Mouse (Mus musculus) midbrain, embryonic 11.5 days (tissue): ENCODE results near the gene Ribc2. TPM values are rescaled to one million over a fixed set of nuclear protein-coding genes. Genes with fewer than 3 reads are reported as not detected.

Experiments
- ATAC-seq: fragments of 200-750 bp; cut with Nextera tagmentation; 2 replicates; pipeline ENCODE4 v1.8.0; 2017; ENCODE audit warnings: moderate TSS enrichment, moderate library complexity; ENCODE audit not compliant: low FRiP score
- DNase-seq: peaks from one replicate; pipeline ENCODE4 v3.0.0; 2015; ENCODE audit warnings: low spot score; ENCODE audit errors: missing footprints
- H3K27ac ChIP-seq: fragments of 300-500 bp; sonication (generic); 2 replicates; pipeline ENCODE4 v1.5.1; 2014; ENCODE audit warnings: low read depth, low read length
- H3K27me3 ChIP-seq: fragments of 300-500 bp; sonication (generic); 2 replicates; pipeline ENCODE4 v1.6.1; 2014; ENCODE audit warnings: mild to moderate bottlenecking, low read length, moderate library complexity, mixed read lengths; ENCODE audit not compliant: control insufficient read depth, insufficient read depth
- H3K36me3 ChIP-seq: fragments of 300-500 bp; sonication (generic); 2 replicates; pipeline ENCODE4 v1.6.1; 2014; ENCODE audit warnings: mild to moderate bottlenecking, low read length, moderate library complexity, mixed read lengths; ENCODE audit not compliant: control insufficient read depth, insufficient read depth
- H3K4me1 ChIP-seq: fragments of 300-500 bp; sonication (generic); 2 replicates; pipeline ENCODE4 v1.6.1; 2014; ENCODE audit warnings: low read length; ENCODE audit not compliant: control insufficient read depth, insufficient read depth
- H3K4me2 ChIP-seq: fragments of 300-500 bp; sonication (generic); 2 replicates; pipeline ENCODE4 v1.6.1; 2014; ENCODE audit warnings: mild to moderate bottlenecking, moderate library complexity
- H3K4me3 ChIP-seq: fragments of 300-500 bp; sonication (generic); 2 replicates; pipeline ENCODE4 v1.5.1; 2014; ENCODE audit warnings: low read depth, low read length
- H3K9ac ChIP-seq: fragments of 300-500 bp; sonication (generic); 2 replicates; pipeline ENCODE4 v1.6.1; 2014; ENCODE audit warnings: low read length
- H3K9me3 ChIP-seq: fragments of 300-500 bp; sonication (generic); 2 replicates; pipeline ENCODE4 v1.6.1; 2016; ENCODE audit warnings: low read length; ENCODE audit not compliant: control insufficient read depth
- WGBS: fragments of 180-500 bp; shearing (Covaris S2); extraction: QIAGEN DNeasy Blood & Tissue Kit; methylation state at CpG from one replicate; pipeline ENCODE4 v1.1.7; 2014; 5-methylcytosine and 5-hydroxymethylcytosine counted together
- polyA plus RNA-seq: library from polyadenylated mRNA; unstranded; fragments of >200 nt; fragmentation: Nextera tagmentation; extraction: Ambion mirVana; gene quantifications from 2 replicates; pipeline ENCODE4 v1.2.1, GENCODE M21; 2014

Gene Ribc2
- polyA plus RNA-seq, 1 experiment from 2014 or later, result 0.82 TPM

- DNase-seq (no peak), ATAC-seq (no peak)
- H3K4me2 ChIP-seq, result no peak overlapping the region
- no peaks in the 10 kb centered on the region for H3K4me1 ChIP-seq
- H3K27me3 ChIP-seq, result no peaks in the 10 kb centered on the region
- H3K9me3 ChIP-seq, result no peaks in the 10 kb centered on the region
- no peak overlapping the region for H3K4me3 ChIP-seq
- WGBS, result 85% methylated on average over 8 of the region's 8 CpGs
- no peak overlapping the region for H3K27ac ChIP-seq
- H3K9ac ChIP-seq, result no peak overlapping the region
- H3K36me3 ChIP-seq, result no peaks in the 10 kb centered on the region
Observed at GRCm38 (mm10) chr15:85173425-85173824, 41.5 kb downstream of the Ribc2 start.

GRCm38 (mm10) chr15:85174060-85174459, 42.2 kb downstream of the Ribc2 start:
- DNase-seq, result no peak
- no peaks in the 10 kb centered on the region for H3K9me3 ChIP-seq
- H3K4me2 ChIP-seq, result no peak overlapping the region
- H3K27me3 ChIP-seq, result no peaks in the 10 kb centered on the region
- no peaks in the 10 kb centered on the region for H3K4me1 ChIP-seq
- H3K36me3 ChIP-seq, result no peaks in the 10 kb centered on the region
- no peak for ATAC-seq
- 83% methylated on average over 10 of the region's 10 CpGs for WGBS
- no peak overlapping the region for H3K9ac ChIP-seq
- no peak overlapping the region for H3K4me3 ChIP-seq
- H3K27ac ChIP-seq, result no peak overlapping the region

DNA sequence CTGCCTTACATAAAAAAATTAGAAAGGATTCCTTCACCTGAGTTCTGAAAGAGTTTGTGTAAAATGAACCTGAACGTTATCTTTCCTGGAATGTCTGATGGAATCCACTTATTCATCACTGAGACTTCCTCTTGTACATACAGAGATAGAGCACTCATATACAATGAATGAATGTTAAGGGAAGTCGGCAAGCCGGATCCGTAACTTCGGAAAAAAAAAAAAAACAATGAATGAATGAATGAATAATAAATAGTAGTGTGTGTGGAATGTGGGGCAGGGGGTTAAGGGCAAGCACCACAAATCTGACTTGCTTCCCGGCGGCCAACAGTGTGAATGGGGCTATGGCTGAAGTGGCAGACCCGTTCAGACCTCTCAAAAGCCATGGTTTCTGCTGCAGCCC, 45.7 kb downstream of the Ribc2 start:
- WGBS, result 83% methylated on average over 8 of the region's 8 CpGs
- no peaks in the 10 kb centered on the region for H3K9me3 ChIP-seq
- H3K9ac ChIP-seq, result no peak overlapping the region
- no peaks in the 10 kb centered on the region for H3K27me3 ChIP-seq
- ATAC-seq, result no peak
- H3K4me3 ChIP-seq, result no peak overlapping the region
- no peak for DNase-seq
- no peak overlapping the region for H3K4me2 ChIP-seq
- no peaks in the 10 kb centered on the region for H3K36me3 ChIP-seq
- H3K4me1 ChIP-seq, result no peaks in the 10 kb centered on the region
- no peak overlapping the region for H3K27ac ChIP-seq

- DNase-seq, result no peak
- Histone ChIP-seq H3K27me3 (no peaks in the 10 kb centered on the region), H3K9ac (no peak overlapping the region), H3K9me3 (no peaks in the 10 kb centered on the region), H3K4me2 (no peak overlapping the region), H3K36me3 (no peaks in the 10 kb centered on the region), H3K4me1 (no peaks in the 10 kb centered on the region), H3K27ac (no peak overlapping the region), H3K4me3 (no peak overlapping the region)
- 80% methylated on average over 6 of the region's 6 CpGs for WGBS
- ATAC-seq, result no peak
Observed at GRCm38 (mm10) chr15:85178172-85178571, 46.3 kb downstream of the Ribc2 start.

DNA sequence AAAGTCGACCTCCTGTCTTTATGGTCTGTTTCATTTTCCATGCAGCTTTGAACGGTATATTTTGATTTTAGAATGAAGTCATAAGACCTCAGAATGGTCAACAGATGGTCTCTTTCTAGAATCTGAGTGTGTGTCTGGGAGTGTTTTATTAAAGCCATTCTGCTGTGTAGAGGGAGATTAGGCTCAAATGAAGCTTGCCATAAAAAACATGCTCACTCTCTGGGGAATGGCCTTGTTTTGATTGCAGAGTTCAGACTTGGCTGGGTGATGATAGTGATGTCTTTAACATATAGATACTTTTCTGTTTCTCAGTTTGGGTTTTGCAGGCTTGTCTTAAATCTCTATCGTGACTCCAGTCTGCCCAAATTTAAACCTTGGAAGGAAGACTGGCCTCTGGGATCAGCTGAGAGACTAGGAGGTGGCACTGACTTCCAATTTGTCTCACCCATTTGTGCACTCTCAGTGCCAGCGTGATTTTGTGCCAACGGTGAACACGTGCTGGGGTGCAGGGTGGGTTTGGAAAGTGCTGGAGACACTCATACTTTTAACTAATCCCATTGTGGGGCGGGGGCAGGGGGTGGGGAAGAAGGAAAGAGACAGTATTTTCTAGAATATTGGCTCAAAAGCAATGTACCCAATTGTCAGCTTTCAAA, 47.8 kb downstream of the Ribc2 start:
- Histone ChIP-seq H3K4me2 (no peak overlapping the region), H3K4me3 (no peak overlapping the region), H3K4me1 (no peaks in the 10 kb centered on the region), H3K9ac (no peak overlapping the region), H3K9me3 (no peaks in the 10 kb centered on the region), H3K27me3 (no peaks in the 10 kb centered on the region), H3K27ac (no peak overlapping the region), H3K36me3 (no peaks in the 10 kb centered on the region)
- ATAC-seq (no peak), DNase-seq (no peak)
- WGBS, result 78% methylated on average over 7 of the region's 7 CpGs

DNA sequence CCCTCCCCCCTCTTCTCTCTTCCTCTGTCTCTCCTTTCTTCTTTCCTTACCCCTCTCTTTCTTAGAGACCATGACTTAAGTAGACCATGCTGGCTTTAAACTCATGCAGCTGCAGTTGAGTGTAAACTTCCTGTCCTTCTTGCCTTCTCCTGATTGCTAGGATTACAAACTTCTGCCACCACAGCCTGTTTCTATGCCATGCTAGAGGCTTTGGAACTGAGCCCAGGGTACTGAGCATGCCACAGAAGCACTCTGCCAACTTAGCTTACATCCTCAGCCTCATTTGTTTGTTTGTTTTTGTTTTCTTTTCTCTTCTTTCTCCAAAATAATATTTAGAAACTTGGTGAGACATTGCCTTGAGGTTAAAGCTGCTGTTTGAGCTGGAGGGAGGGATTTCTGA, 48.5 kb downstream of the Ribc2 start:
- no peak overlapping the region for H3K27ac ChIP-seq
- no peak overlapping the region for H3K4me2 ChIP-seq
- H3K36me3 ChIP-seq, result no peaks in the 10 kb centered on the region
- H3K9me3 ChIP-seq, result no peaks in the 10 kb centered on the region
- DNase-seq (no peak), ATAC-seq (no peak)
- H3K4me3 ChIP-seq, result no peak overlapping the region
- no peaks in the 10 kb centered on the region for H3K4me1 ChIP-seq
- no peak overlapping the region for H3K9ac ChIP-seq
- H3K27me3 ChIP-seq, result no peaks in the 10 kb centered on the region

- ATAC-seq, result no peak
- no peak overlapping the region for H3K27ac ChIP-seq
Observed at GRCm38 (mm10) chr15:85182063-85182462, 50.2 kb downstream of the Ribc2 start.

DNA sequence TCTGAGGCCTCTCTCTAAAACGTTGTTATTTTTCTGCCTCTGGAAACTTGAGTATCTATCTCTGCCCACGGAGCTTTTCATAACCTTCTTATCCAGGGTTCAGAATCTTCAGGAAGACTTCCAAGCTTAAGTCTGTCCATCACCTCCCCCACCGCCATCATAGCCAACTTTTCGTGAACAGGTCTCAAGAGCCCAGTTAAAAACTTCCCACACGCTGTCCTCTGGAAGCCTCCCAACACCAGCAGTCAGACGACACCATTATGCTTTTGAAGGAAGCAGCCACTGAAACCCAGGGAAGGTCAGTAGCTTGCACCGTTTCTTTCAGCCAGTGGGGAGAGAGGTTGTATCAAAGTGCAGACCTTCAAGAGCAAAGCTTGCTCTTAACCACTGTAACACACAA, 55.0 kb downstream of the Ribc2 start:
- WGBS, result 80% methylated on average over 7 of the region's 7 CpGs
- no peak overlapping the region for H3K4me2 ChIP-seq
- no peak overlapping the region for H3K9ac ChIP-seq
- no peaks in the 10 kb centered on the region for H3K4me1 ChIP-seq
- no peak overlapping the region for H3K27ac ChIP-seq
- H3K4me3 ChIP-seq, result no peak overlapping the region
- no peaks in the 10 kb centered on the region for H3K27me3 ChIP-seq
- DNase-seq (no peak), ATAC-seq (no peak)
- no peaks in the 10 kb centered on the region for H3K36me3 ChIP-seq
- no peaks in the 10 kb centered on the region for H3K9me3 ChIP-seq

More at GRCm38 (mm10) chr15:85182063-85182462, 50.2 kb downstream of the Ribc2 start:
- 91% methylated on average over 4 of the region's 4 CpGs for WGBS
- H3K36me3 ChIP-seq, result no peaks in the 10 kb centered on the region
- no peaks in the 10 kb centered on the region for H3K27me3 ChIP-seq
- H3K4me2 ChIP-seq, result no peak overlapping the region
- H3K9me3 ChIP-seq, result no peaks in the 10 kb centered on the region
- no peak overlapping the region for H3K4me3 ChIP-seq
- no peak for DNase-seq
- no peaks in the 10 kb centered on the region for H3K4me1 ChIP-seq
- no peak overlapping the region for H3K9ac ChIP-seq

GRCm38 (mm10) chr15:85188167-85188778, 56.4 kb downstream of the Ribc2 start:
- Histone ChIP-seq H3K4me2 (no peak overlapping the region), H3K27me3 (no peaks in the 10 kb centered on the region), H3K9me3 (no peaks in the 10 kb centered on the region), H3K4me1 (no peaks in the 10 kb centered on the region), H3K9ac (no peak overlapping the region), H3K4me3 (no peak overlapping the region), H3K36me3 (no peaks in the 10 kb centered on the region), H3K27ac (no peak overlapping the region)
- 63% methylated on average over 8 of the region's 8 CpGs for WGBS
- ATAC-seq, result no peak
- no peak for DNase-seq
